In genomic region chr7:44676611-44677010, GRCm38 (mm10) we compare ENCODE assay signal across 11 mouse cellular contexts. TPM values are rescaled to one million over a fixed set of nuclear protein-coding genes. Genes with fewer than 3 reads are reported as not detected.
A peak's percentile ranks its signal among the peaks of the same experiment; 100 is the strongest.
DNase-seq lines count a peak whose midpoint lies in the region; ATAC-seq lines count a peak whose summit lies in the region.
"Had no signal": no experiment of that assay in that cellular context is flagged by ENCODE, and none has a peak within 500 bp of the region (broad histone marks: within the 10 kb centered on the region; RNA-seq: fewer than 3 reads in every experiment).

No protein-coding gene starts in this region.

- no peak overlapping the region for H3K9ac ChIP-seq in hindbrain, embryonic 15.5 days
- no peak overlapping the region for H3K9ac ChIP-seq in forebrain, embryonic 15.5 days (replicated peaks)

- peaks cover 10% of the 10 kb centered on the region; the same call in 1 of the 2 replicates for H3K27me3 ChIP-seq in hindbrain, embryonic 15.5 days
- H3K27me3 ChIP-seq in hindbrain, embryonic 10.5 days (ENCODE audit: insufficient read depth, poor library complexity, severe bottlenecking) = peaks cover 16% of the 10 kb centered on the region
- H3K27me3 ChIP-seq in forebrain, embryonic 15.5 days = no peaks in the 10 kb centered on the region

- 51% methylated on average over 2 of the region's 2 CpGs for WGBS in hindbrain, embryonic 15.5 days
- WGBS in hindbrain, embryonic 10.5 days = 71% methylated on average over 2 of the region's 2 CpGs
- WGBS in forebrain, embryonic 15.5 days = 41% methylated on average over 2 of the region's 2 CpGs

- H3K9me3 ChIP-seq in hindbrain, embryonic 15.5 days = no peaks in the 10 kb centered on the region
- H3K9me3 ChIP-seq in hindbrain, embryonic 10.5 days = 0 out of 2 replicates have a peak, but pooled peaks cover 7% of the 10 kb centered on the region
- H3K9me3 ChIP-seq in forebrain, embryonic 15.5 days = no peaks in the 10 kb centered on the region

- 0 out of 2 replicates have a peak, but pooled peaks have one; percentile 42 for ATAC-seq in hindbrain, embryonic 15.5 days (ENCODE audit: low FRiP score, low read depth)
- no peak for ATAC-seq in forebrain, embryonic 15.5 days (replicated peaks)
- ATAC-seq: forebrain, embryonic 14.5 days had no signal

- no peak overlapping the region for H3K4me2 ChIP-seq in hindbrain, embryonic 15.5 days
- no peak overlapping the region for H3K4me2 ChIP-seq in forebrain, embryonic 15.5 days (replicated peaks)
- H3K4me2 ChIP-seq: midbrain, embryonic 11.5 days had no signal

- H3K36me3 ChIP-seq in hindbrain, embryonic 15.5 days = no peaks in the 10 kb centered on the region
- no peaks in the 10 kb centered on the region for H3K36me3 ChIP-seq in hindbrain, embryonic 10.5 days
- H3K36me3 ChIP-seq in forebrain, embryonic 15.5 days = no peaks in the 10 kb centered on the region

- H3K4me3 ChIP-seq in hindbrain, embryonic 15.5 days = no peak overlapping the region
- no peak overlapping the region for H3K4me3 ChIP-seq in hindbrain, embryonic 10.5 days
- no peak overlapping the region for H3K4me3 ChIP-seq in forebrain, embryonic 15.5 days

- H3K4me1 ChIP-seq in hindbrain, embryonic 15.5 days (replicated peaks) = no peaks in the 10 kb centered on the region
- H3K4me1 ChIP-seq in hindbrain, embryonic 10.5 days (replicated peaks) = peaks cover 6% of the 10 kb centered on the region
- H3K4me1 ChIP-seq in forebrain, embryonic 15.5 days = no peaks in the 10 kb centered on the region; the same call in 1 of the 2 replicates

- 0 out of 2 replicates have a peak overlapping the region, but pooled peaks have one; percentile 20 for H3K27ac ChIP-seq in hindbrain, embryonic 15.5 days (replicated peaks)
- H3K27ac ChIP-seq in hindbrain, embryonic 10.5 days = no peak overlapping the region
- no peak overlapping the region for H3K27ac ChIP-seq in forebrain, embryonic 15.5 days (replicated peaks)

- DNase-seq in hindbrain, embryonic 10.5 days (ENCODE audit: low spot score) = no peak
- DNase-seq in brain, embryonic 18.5 days (ENCODE audit: low read depth, low spot score) = peak; percentile 26
- peak; percentile 47 to 57 for DNase-seq in frontal cortex, adult 2 months (ENCODE audit: extremely low spot score in 1 of 2, low spot score in 1 of 2)
- DNase-seq in layer of hippocampus, postnatal 36 days = peak; percentile 41 to 60
- no peak for DNase-seq in thymus, postnatal 14 days
- no peak for DNase-seq in ovary, postnatal 10 days (ENCODE audit: low spot score)

RNA-seq across cellular contexts. Expression of gene Myh14, which starts 6.0 kb away (rescaled TPM):
- polyA plus RNA-seq in hindbrain, embryonic 15.5 days (2015; fragmentation: Nextera tagmentation; extraction: Ambion mirVana) = 3.3 and 4.4 TPM in 2 replicates
- 1.5 and 2.4 TPM in 2 replicates for polyA plus RNA-seq in hindbrain, embryonic 10.5 days (2016; fragmentation: Nextera tagmentation; extraction: Ambion mirVana)
- polyA plus RNA-seq in frontal cortex, adult 2 months (2012; rRNA removed) = 17.5 and 18.6 TPM in 2 replicates
- 10 to 100 TPM; 27.7 to 28.1 TPM for total RNA-seq in layer of hippocampus, postnatal 36 days (2021)
- 1.3 and 1.5 TPM in 2 replicates for polyA plus RNA-seq in forebrain, embryonic 15.5 days (2015; fragmentation: Nextera tagmentation; extraction: Ambion mirVana)

RNA-seq across cellular contexts. Expression of gene Izumo2, which starts 31.9 kb away (rescaled TPM):
- polyA plus RNA-seq in hindbrain, embryonic 15.5 days (2015; fragmentation: Nextera tagmentation; extraction: Ambion mirVana) = not detected in 2 replicates
- not detected in 2 replicates for polyA plus RNA-seq in hindbrain, embryonic 10.5 days (2016; fragmentation: Nextera tagmentation; extraction: Ambion mirVana)
- polyA plus RNA-seq in frontal cortex, adult 2 months (2012; rRNA removed) = not detected in 2 replicates
- total RNA-seq in layer of hippocampus, postnatal 36 days (2021) = not detected
- not detected in 2 replicates for polyA plus RNA-seq in forebrain, embryonic 15.5 days (2015; fragmentation: Nextera tagmentation; extraction: Ambion mirVana)
- total RNA-seq: left cerebral cortex, postnatal 36 days had no signal
- polyA plus RNA-seq: forebrain, embryonic 14.5 days; midbrain, embryonic 11.5 days had no signal

Comparison
In these comparisons a context has a peak if more than half of its experiments do, and no peak if none do; other contexts are left out.
1. DNase-seq: peak in brain, embryonic 18.5 days (single experiment), frontal cortex, adult 2 months (2 of 2) and layer of hippocampus, postnatal 36 days (2 of 2); none in hindbrain, embryonic 10.5 days (single experiment), thymus, postnatal 14 days (single experiment) and ovary, postnatal 10 days (single experiment).